Mouse (Mus musculus): ENCODE results near the gene Mymk.

Mymk gene

DNA sequence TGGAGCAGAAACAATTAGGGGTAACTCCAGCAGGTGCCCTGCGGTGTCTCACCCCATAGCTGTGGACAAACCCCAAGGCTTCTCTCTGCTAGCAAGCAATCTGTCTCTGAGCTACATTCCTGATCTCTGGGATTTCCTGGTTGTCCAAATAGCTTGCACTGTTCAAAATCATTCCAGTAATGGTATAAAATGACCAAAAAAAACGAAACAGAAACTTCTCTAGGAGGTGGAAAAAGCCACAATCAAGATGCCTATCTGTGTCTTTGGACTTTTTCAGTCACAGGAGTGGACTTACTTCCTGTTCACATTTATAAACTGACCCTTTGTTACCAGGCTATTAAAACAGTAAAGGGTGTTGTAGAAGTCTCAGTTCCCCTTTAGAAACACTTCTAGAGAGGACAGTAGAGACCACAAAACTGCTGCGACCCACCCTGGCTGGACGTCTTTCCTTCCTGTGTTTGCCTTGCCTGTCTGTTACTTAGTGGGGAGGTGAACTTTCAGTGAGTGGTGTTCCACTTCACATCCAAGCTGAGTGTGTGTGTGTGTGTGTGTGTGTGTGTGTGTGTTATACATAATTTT, 43.5 kb downstream of the Mymk start:
- DNase-seq: no peak

DNA sequence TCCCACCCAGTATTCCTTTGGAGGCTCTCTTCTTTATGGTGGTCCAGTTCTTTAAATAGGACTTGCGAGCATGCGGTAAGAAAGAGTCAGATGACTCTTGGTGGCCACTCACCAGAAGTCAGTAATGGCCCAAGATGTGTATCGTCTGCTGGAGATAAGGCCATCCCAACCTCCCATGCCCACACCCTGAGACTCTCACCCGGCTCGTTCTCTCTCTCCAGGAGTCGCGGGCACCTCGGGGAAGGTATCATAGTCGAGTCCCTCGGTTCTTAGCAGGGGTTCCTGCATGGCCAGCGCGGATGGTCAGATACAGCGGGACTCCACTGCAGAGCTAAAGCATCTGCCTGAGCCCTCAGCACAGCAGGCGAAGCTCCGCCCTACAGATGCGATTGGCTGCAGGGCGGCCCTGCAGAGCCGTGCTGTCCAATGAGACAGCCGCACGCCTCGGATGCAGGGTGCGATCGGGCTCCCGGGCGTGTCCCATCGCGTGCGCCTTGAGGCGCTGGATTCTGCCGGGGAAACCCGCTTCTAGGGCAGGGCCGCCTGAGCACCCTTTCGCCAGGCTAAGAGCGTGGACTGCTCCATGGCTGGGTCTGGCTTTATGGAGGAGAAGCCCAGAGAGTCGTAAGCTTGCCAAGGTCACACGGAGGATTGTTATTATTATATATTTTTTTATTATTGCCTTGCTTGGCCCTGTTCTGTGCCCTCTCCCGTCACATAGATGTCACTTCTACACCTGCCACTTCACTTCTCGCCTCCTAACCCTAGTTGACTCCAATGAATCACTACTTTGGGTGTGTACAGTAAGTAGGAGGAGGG, 44.2 kb downstream of the Mymk start, which contains the start of gene Slc2a6:
Gene Slc2a6, minus strand, starts transcription at position 381 of the 819 bp plus-strand sequence.
- DNase-seq: peak; percentile 90

DNA sequence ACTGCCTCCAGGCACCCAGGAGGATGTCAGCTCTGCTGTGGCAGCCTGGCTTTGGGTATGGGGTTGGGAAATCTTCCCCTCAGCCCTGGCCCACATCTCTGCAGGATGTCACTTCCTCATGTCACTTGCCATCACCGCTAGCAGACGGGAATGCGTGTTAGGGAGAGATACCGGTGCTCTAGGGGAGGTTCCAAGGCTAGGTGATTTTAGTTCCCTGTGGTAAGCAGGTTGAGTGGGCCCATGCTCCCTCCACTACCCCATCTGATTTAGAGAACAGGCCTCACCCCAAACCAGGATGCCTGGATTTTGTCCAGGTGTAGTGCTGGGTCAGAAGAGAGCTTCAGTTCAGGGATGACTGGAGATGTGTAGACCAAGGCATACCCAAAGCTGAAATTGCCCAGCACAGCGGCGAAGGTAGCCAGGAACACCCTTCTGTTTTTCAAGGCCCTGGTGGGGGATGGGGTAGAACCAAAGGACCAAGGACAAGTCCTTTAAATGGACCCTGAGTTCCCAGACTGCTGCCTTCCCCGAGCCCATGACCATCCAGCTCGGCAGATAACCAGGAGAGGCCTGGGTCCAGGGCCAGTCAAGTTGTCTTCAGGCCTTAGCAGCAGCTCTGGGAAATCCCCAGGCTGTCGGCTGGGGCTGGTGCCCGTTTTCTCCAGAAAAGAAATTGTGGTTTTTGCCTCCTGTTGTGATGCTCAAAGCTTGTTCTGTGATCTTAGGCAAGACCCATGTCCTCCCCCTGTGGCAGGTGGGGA, 44.9 kb downstream of the Mymk start:
- peak; percentile 49 for DNase-seq

DNA sequence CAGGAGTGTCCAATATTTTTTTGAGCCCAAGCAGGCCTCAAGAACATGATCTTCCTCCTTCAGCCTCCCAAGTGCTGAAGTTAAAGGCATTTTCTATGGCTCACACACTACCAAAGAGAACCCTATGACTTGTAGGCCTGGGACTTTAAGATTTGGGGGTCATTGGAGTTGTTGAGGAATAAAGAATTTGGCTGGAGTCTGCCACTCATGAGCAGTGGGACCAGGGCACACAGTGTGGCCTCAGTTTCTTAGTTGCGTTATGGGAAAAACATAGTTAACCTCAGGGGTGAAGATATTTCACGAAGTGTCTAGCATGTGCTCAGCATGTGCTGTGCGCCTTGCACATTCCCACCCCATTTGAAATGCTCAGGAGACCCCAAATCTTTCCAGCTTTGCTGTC, 45.6 kb downstream of the Mymk start:
- no peak for DNase-seq

DNA sequence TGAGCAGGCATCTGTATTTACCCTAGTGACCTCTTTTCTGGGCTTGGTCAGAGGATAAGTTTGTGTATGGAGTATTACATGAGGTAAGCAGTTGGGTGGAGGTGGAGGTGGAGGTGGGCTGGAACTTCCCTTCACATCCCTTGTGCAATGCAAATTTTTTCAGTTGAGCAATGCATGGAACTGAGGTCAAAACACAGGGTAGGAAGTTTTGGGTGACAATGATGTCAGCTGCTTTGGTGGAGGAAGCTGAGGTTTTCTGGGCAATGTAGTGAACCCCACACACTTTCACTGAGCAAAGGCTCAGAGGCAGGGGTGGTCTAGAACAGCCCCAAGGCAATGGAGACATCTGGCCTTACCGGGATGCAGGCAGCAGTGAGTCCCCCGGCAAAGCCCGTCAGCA, 46.4 kb downstream of the Mymk start:
- no peak for DNase-seq

DNA sequence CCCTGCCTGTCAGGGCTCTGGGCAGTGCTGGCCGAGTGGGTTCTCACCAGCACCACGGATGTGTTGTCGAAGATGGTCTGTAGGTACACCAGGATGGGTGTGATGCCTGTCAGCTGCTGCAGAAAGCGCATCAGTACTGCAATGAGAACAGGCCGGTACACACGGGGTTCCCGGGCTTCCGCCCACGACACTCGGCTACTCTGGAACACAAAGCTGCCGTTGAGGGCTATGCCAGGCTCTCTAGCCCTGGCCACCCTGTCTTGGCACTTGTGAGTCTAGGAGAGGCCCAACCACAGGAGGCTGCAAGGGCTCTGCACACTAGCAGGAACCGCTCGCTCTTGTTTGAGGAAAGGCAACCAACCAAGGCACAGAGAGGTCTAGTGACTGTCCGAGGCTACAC, 47.8 kb downstream of the Mymk start:
- no peak for DNase-seq

DNA sequence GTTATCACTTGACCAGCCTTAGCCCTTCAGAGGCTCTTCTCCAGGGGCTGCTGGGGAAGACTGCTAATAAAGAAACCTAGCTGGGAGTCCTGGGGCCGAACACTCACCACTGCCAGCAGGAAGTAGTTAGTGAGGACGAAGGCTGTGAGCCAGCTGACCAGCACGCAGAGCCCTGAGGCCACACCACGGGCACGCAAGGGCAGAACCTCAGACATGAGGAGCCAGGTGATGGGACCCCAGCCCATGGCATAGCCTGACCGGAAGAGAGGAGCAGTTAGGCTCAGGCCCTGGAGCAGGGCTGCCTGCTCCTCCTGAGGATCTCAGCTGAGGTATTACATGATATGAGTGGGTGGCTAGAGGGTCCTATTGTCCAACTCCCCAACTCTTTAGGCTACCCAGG, 49.4 kb downstream of the Mymk start:
- DNase-seq: no peak

DNA sequence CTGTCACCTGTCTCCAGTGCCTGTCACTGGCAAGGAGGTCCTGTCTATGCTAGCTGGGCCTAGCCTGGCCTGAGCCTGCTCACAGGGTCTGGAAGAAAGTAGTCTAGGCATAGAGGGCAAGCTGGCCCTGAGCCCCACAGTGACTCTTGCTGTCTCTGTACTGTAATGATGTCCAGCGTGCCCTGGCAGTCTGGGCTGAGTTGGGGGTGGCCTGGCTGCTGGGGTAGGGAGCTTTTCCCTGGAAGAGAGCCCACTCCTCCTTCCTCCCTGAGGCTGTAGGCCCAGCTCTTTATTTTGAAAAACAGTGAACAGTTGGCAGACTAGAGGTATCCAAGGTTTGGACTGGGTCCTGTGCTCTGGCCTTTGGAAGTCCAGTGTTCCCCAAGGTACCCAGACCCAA, 50.9 kb downstream of the Mymk start:
- no peak for DNase-seq

DNA sequence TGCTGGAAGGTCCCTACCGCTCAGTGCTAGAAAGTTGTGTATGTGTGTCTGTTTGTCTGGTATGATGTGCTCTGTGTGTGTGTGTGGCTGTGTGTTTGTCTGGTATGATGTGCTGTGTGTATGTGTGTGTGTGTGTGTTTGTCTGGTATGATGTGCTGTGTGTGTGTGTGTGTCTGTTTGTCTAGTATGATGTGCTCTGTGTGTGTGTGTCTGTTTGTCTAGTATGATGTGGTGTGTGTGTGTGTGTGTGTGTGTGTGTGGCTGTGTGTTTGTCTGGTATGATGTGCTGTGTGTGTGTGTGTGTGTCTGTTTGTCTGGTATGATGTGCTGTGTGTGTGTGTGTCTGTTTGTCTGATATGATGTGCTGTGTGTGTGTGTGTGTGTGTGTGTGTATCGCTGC, 52.4 kb downstream of the Mymk start:
- DNase-seq: no peak

DNA sequence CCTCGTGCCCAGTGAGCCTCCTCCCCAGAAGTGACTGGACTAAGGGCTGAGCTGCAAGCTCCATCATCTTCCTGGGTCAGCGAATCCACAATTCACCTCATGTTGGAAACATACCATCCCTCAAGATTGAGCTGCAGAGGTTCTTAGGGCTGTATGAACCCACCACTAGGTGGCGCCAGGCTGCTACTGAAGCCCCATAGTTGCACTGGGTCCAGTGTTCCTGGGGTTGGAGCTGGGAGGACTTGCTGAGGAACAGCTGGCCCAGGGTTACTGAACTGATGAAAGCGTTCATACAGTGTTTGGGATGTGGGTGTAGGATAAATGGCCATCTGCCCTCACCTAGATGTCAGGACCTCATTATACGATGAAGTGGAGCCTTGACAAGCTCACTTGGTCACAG, 54.2 kb downstream of the Mymk start:
- peak; percentile 58 for DNase-seq

Data from cerebellum, adult 11 months (tissue).